Mouse (Mus musculus): ENCODE data around the gene Cdca8.
"Not testable (repeated sequence)": the region's sequence is repeated elsewhere in the genome, so short reads cannot be mapped to it uniquely, and the experiment has no call there.

DNA sequence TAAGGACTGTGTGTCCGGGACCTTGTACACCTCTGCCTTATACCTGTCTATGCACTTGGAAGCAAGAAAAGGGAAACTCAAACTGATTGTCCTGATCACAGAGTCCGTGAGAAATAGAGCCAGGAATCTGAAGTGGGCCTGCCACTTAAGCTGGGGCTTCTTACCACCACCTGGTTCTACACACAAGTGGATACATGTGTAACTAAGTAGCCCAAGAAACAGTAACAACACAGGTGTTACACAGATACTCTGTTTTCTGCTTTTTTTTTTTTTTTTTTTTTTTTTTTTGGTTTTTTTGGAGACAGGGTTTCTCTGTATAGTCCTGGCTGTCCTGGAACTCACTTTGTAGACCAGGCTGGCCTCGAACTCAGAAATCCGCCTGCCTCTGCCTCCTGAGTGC, at the start of gene Cdca8:
- not testable (repeated sequence) for TF ChIP-seq POLR2A (IDR thresholded peaks at IDR 0.05; ENCODE audit: insufficient read depth, low read length); EP300 (IDR thresholded peaks at IDR 0.05; ENCODE audit: insufficient read depth, low read depth, low read length); CTCF (IDR thresholded peaks at IDR 0.05; ENCODE audit: low read depth, low read length)
